Mouse (Mus musculus): ENCODE data around the gene Ifih1.

The Ifih1 gene

GRCm38 (mm10) chr2:62630446-62630845 lies 15.6 kb downstream of the Ifih1 start:
- DNase-seq: peak; percentile 24

- no peak for DNase-seq
These were observed 17.7 kb downstream of the Ifih1 start for GRCm38 (mm10) chr2:62628356-62628755.

GRCm38 (mm10) chr2:62627728-62628127 lies 18.3 kb downstream of the Ifih1 start:
- peak; percentile 7 for DNase-seq

GRCm38 (mm10) chr2:62623024-62623441 lies 23.0 kb downstream of the Ifih1 start:
- no peak for DNase-seq

GRCm38 (mm10) chr2:62619679-62620078 lies 26.4 kb downstream of the Ifih1 start:
- DNase-seq: no peak

- no peak for DNase-seq
These were observed 27.1 kb downstream of the Ifih1 start for GRCm38 (mm10) chr2:62618934-62619341.

GRCm38 (mm10) chr2:62613133-62613532 lies 32.9 kb downstream of the Ifih1 start:
- DNase-seq: no peak

GRCm38 (mm10) chr2:62606205-62606604 lies 39.9 kb downstream of the Ifih1 start:
- no peak for DNase-seq

- DNase-seq: no peak
These were observed 42.5 kb downstream of the Ifih1 start for GRCm38 (mm10) chr2:62603530-62603929.

- DNase-seq: no peak
These were observed 49.5 kb downstream of the Ifih1 start for GRCm38 (mm10) chr2:62596586-62596985.

- DNase-seq: no peak
These were observed 51.6 kb downstream of the Ifih1 start for GRCm38 (mm10) chr2:62594491-62594890.

- DNase-seq: no peak
These were observed 54.5 kb downstream of the Ifih1 start for GRCm38 (mm10) chr2:62591555-62591954.

GRCm38 (mm10) chr2:62589333-62589732 lies 56.7 kb downstream of the Ifih1 start:
- DNase-seq: no peak

GRCm38 (mm10) chr2:62585769-62586168 lies 60.3 kb downstream of the Ifih1 start:
- no peak for DNase-seq

GRCm38 (mm10) chr2:62574962-62575361 lies 71.1 kb downstream of the Ifih1 start:
- DNase-seq: no peak

- no peak for DNase-seq
These were observed 71.8 kb downstream of the Ifih1 start for GRCm38 (mm10) chr2:62574250-62574649.

- no peak for DNase-seq
These were observed 72.3 kb downstream of the Ifih1 start, which contains the start of gene Fap for GRCm38 (mm10) chr2:62573753-62574159. Gene Fap, minus strand, starts transcription at chr2:62574075.

- no peak for DNase-seq
These were observed 72.8 kb downstream of the Ifih1 start for GRCm38 (mm10) chr2:62573099-62573752.

GRCm38 (mm10) chr2:62564687-62565086 lies 81.4 kb downstream of the Ifih1 start:
- DNase-seq: no peak

GRCm38 (mm10) chr2:62562661-62563485 lies 83.2 kb downstream of the Ifih1 start:
- DNase-seq: no peak

- no peak for DNase-seq
These were observed 88.6 kb downstream of the Ifih1 start for GRCm38 (mm10) chr2:62557417-62557816.

GRCm38 (mm10) chr2:62556349-62556748 lies 89.7 kb downstream of the Ifih1 start:
- no peak for DNase-seq

- no peak for DNase-seq
These were observed 96.4 kb downstream of the Ifih1 start for GRCm38 (mm10) chr2:62549659-62550058.

GRCm38 (mm10) chr2:62549131-62549530 lies 96.9 kb downstream of the Ifih1 start:
- DNase-seq: no peak
